Mouse (Mus musculus): ENCODE measurements around the gene Tada1. TPM values are rescaled to one million over a fixed set of nuclear protein-coding genes. Genes with fewer than 3 reads are reported as not detected.

Gene Tada1
- polyA plus RNA-seq, 1 experiment from 2014 or later = 64.6 TPM

GRCm38 (mm10) chr1:166360896-166361295 is 18.0 kb upstream of the Tada1 start:
- Histone ChIP-seq H3K4me1 (no peaks in the 10 kb centered on the region), H3K9me3 (no peaks in the 10 kb centered on the region), H3K36me3 (replicated peaks) (no peaks in the 10 kb centered on the region), H3K4me3 (no peak overlapping the region), H3K27ac (replicated peaks) (no peak overlapping the region), H3K27me3 (replicated peaks; ENCODE audit: low read depth, poor library complexity, severe bottlenecking) (no peaks in the 10 kb centered on the region)
- DNase-seq (ENCODE audit: low spot score) = no peak
- 78% methylated on average over 5 of the region's 5 CpGs for WGBS

DNA sequence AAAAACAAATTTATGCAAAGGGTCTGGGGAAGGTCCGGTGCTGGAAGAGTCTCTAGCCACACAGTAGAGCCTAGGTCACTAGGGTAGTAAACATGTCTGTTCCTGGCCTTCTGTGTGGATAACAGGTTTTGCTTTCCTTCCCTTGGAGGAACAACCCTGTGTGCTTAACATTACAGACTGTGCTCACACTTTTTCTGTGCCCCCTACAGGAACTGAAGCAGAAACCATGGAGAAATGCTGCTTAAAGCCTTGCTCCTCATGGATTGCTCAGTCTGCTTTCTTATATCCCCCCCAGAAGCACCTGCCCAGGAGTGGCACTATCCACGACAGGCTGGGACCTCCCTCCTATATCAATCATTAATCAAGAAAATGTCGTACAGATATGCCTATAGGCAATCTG is 17.1 kb upstream of the Tada1 start:
- H3K9me3 ChIP-seq = no peaks in the 10 kb centered on the region
- no peaks in the 10 kb centered on the region for H3K4me1 ChIP-seq
- DNase-seq (ENCODE audit: low spot score) = no peak
- 81% methylated on average over 3 of the region's 3 CpGs for WGBS
- no peak overlapping the region for H3K4me3 ChIP-seq
- no peak overlapping the region for H3K27ac ChIP-seq (replicated peaks)
- H3K27me3 ChIP-seq (replicated peaks; ENCODE audit: low read depth, poor library complexity, severe bottlenecking) = no peaks in the 10 kb centered on the region
- H3K36me3 ChIP-seq (replicated peaks) = no peaks in the 10 kb centered on the region

GRCm38 (mm10) chr1:166362659-166363058 is 16.2 kb upstream of the Tada1 start:
- no peak for DNase-seq (ENCODE audit: low spot score)
- H3K4me1 ChIP-seq = no peaks in the 10 kb centered on the region
- no peaks in the 10 kb centered on the region for H3K36me3 ChIP-seq (replicated peaks)
- no peak overlapping the region for H3K4me3 ChIP-seq
- H3K27me3 ChIP-seq (replicated peaks; ENCODE audit: low read depth, poor library complexity, severe bottlenecking) = no peaks in the 10 kb centered on the region
- no peaks in the 10 kb centered on the region for H3K9me3 ChIP-seq
- WGBS = 82% methylated on average over 3 of the region's 3 CpGs
- no peak overlapping the region for H3K27ac ChIP-seq (replicated peaks)

- Histone ChIP-seq H3K4me1 (no peaks in the 10 kb centered on the region), H3K27ac (replicated peaks) (no peak overlapping the region), H3K4me3 (no peak overlapping the region), H3K27me3 (replicated peaks; ENCODE audit: low read depth, poor library complexity, severe bottlenecking) (no peaks in the 10 kb centered on the region), H3K9me3 (no peaks in the 10 kb centered on the region), H3K36me3 (replicated peaks) (no peaks in the 10 kb centered on the region)
- DNase-seq (ENCODE audit: low spot score) = no peak
Observed at GRCm38 (mm10) chr1:166363122-166363521, 15.8 kb upstream of the Tada1 start.

- H3K4me3 ChIP-seq = no peak overlapping the region
- no peak for DNase-seq (ENCODE audit: low spot score)
- no peak overlapping the region for H3K27ac ChIP-seq (replicated peaks)
- H3K4me1 ChIP-seq = peaks cover 23% of the 10 kb centered on the region
- H3K36me3 ChIP-seq (replicated peaks) = peaks cover 8% of the 10 kb centered on the region
- H3K9me3 ChIP-seq = no peaks in the 10 kb centered on the region
- WGBS = 76% methylated on average over 6 of the region's 6 CpGs
- no peaks in the 10 kb centered on the region for H3K27me3 ChIP-seq (replicated peaks; ENCODE audit: low read depth, poor library complexity, severe bottlenecking)
Observed at GRCm38 (mm10) chr1:166377171-166377570, 1.7 kb upstream of the Tada1 start.

GRCm38 (mm10) chr1:166378431-166379012 is 375 bp upstream of the Tada1 start:
- peak overlapping the region; percentile 97 for H3K27ac ChIP-seq (replicated peaks)
- no peak for DNase-seq (ENCODE audit: low spot score)
- H3K27me3 ChIP-seq (replicated peaks; ENCODE audit: low read depth, poor library complexity, severe bottlenecking) = no peaks in the 10 kb centered on the region
- peaks cover 23% of the 10 kb centered on the region for H3K4me1 ChIP-seq
- no peaks in the 10 kb centered on the region for H3K9me3 ChIP-seq
- H3K4me3 ChIP-seq = peak overlapping the region; percentile 97
- WGBS = 7% methylated on average over 21 of the region's 21 CpGs
- H3K36me3 ChIP-seq (replicated peaks) = peaks cover 21% of the 10 kb centered on the region

- Histone ChIP-seq H3K9me3 (no peaks in the 10 kb centered on the region), H3K27me3 (replicated peaks; ENCODE audit: low read depth, poor library complexity, severe bottlenecking) (no peaks in the 10 kb centered on the region), H3K36me3 (replicated peaks) (peaks cover 33% of the 10 kb centered on the region), H3K4me1 (peaks cover 23% of the 10 kb centered on the region), H3K27ac (replicated peaks) (peak overlapping the region; percentile 97), H3K4me3 (peak overlapping the region; percentile 97)
- peak; percentile 80 for DNase-seq (ENCODE audit: low spot score)
- under 1% methylated on average over 41 of the region's 41 CpGs for WGBS
Observed at GRCm38 (mm10) chr1:166379630-166380231, 834 bp downstream of the Tada1 start.

- Histone ChIP-seq H3K36me3 (replicated peaks) (peaks cover 49% of the 10 kb centered on the region), H3K4me3 (no peak overlapping the region), H3K4me1 (peaks cover 23% of the 10 kb centered on the region), H3K9me3 (no peaks in the 10 kb centered on the region), H3K27me3 (replicated peaks; ENCODE audit: low read depth, poor library complexity, severe bottlenecking) (no peaks in the 10 kb centered on the region), H3K27ac (replicated peaks) (no peak overlapping the region)
- 90% methylated on average over 10 of the region's 10 CpGs for WGBS
- DNase-seq (ENCODE audit: low spot score) = no peak
Observed at GRCm38 (mm10) chr1:166381336-166381735, 2.4 kb downstream of the Tada1 start.

DNA sequence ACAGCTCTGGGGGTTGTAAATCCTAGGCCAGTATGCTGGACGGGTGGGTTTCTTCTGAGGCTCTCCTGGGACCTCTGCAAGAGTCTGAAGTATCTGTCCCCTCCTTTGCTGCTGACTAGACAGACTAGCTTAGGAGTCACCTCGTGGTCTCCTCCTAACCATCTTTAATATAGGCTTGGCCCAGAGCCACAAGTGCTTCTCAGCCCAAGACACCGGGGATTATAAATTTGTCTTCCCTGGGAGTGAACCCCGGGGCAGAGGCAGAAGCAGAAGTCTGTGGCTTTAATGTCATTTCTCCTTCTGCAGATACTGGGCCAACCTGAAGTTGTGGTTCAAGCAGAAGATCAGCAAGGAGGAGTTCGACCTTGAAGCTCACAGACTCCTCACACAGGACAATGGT is 2.9 kb downstream of the Tada1 start:
- WGBS = 87% methylated on average over 5 of the region's 5 CpGs
- H3K27me3 ChIP-seq (replicated peaks; ENCODE audit: low read depth, poor library complexity, severe bottlenecking) = no peaks in the 10 kb centered on the region
- peaks cover 23% of the 10 kb centered on the region for H3K4me1 ChIP-seq
- peaks cover 54% of the 10 kb centered on the region for H3K36me3 ChIP-seq (replicated peaks)
- no peaks in the 10 kb centered on the region for H3K9me3 ChIP-seq
- no peak overlapping the region for H3K4me3 ChIP-seq
- DNase-seq (ENCODE audit: low spot score) = no peak
- no peak overlapping the region for H3K27ac ChIP-seq (replicated peaks)

DNA sequence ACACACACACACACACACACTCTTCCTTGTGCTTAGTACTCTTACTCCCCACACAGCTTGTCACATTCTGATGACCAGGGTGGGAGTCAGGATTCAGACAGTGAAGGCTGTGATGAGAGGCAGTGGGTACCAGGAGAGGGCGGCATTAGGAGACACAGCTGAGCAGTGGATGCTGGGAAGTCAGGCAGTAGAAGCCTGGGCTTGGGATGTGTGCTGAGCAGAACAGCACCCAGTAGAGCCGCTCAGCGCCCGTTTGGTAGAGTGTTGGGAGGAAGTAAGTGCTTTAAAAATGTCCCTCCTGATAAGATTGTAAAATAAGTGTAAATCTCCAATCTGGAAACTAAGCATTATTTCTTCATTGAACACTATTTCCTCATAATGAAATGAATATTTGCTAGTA is 3.7 kb downstream of the Tada1 start:
- Histone ChIP-seq H3K9me3 (no peaks in the 10 kb centered on the region), H3K4me3 (no peak overlapping the region), H3K36me3 (replicated peaks) (peaks cover 62% of the 10 kb centered on the region), H3K4me1 (peaks cover 23% of the 10 kb centered on the region), H3K27ac (replicated peaks) (no peak overlapping the region), H3K27me3 (replicated peaks; ENCODE audit: low read depth, poor library complexity, severe bottlenecking) (no peaks in the 10 kb centered on the region)
- no peak for DNase-seq (ENCODE audit: low spot score)
- 93% methylated on average over 4 of the region's 4 CpGs for WGBS

DNA sequence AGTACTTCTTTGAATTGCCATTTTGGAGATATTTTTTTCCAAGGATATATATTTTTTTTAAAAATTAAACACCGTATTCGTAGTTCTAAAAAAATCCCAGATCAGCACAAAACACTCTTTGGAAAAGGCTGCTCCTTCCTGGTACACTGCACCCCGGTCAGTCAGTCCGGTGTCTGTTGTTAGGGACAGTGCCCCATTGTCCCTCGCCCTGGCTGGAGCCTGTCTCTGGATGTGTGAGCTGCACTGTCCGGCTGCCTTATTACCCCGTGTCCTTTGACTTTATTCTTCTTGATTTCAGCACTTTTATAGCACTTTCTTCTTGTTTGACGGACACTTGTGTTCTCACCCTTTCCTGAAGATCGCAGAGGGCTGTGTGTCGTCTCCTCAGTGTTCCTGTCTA is 5.7 kb downstream of the Tada1 start:
- 88% methylated on average over 10 of the region's 10 CpGs for WGBS
- H3K36me3 ChIP-seq (replicated peaks) = peaks cover 82% of the 10 kb centered on the region
- no peak for DNase-seq (ENCODE audit: low spot score)

GRCm38 (mm10) chr1:166385431-166385830 is 6.5 kb downstream of the Tada1 start:
- peaks cover 90% of the 10 kb centered on the region for H3K36me3 ChIP-seq (replicated peaks)
- WGBS = 91% methylated on average over 5 of the region's 5 CpGs
- H3K4me1 ChIP-seq = peaks cover 14% of the 10 kb centered on the region
- H3K4me3 ChIP-seq = no peak overlapping the region
- no peaks in the 10 kb centered on the region for H3K27me3 ChIP-seq (replicated peaks; ENCODE audit: low read depth, poor library complexity, severe bottlenecking)
- H3K9me3 ChIP-seq = no peaks in the 10 kb centered on the region
- DNase-seq (ENCODE audit: low spot score) = no peak
- H3K27ac ChIP-seq (replicated peaks) = no peak overlapping the region

More for the DNA sequence above, 5.7 kb downstream of the Tada1 start:
- Histone ChIP-seq H3K27ac (replicated peaks) (no peak overlapping the region), H3K4me3 (no peak overlapping the region), H3K9me3 (no peaks in the 10 kb centered on the region), H3K27me3 (replicated peaks; ENCODE audit: low read depth, poor library complexity, severe bottlenecking) (no peaks in the 10 kb centered on the region), H3K4me1 (peaks cover 19% of the 10 kb centered on the region)

DNA sequence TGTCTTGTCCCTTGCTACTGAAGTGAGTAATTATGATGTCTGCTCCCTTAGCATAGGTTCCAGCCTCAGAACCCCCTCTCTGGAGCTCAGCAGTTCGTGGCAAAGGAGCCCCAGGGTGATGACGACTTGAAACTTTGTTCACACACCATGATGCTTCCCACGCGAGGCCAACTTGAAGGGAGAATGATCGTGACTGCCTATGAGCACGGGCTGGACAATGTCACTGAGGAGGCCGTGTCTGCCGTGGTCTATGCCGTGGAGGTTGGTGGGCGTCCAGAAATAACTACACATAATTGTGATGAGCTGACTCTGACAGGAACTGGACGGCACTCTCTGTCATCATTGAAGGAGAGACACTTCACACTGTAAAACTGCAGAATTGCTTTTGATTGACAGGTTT is 9.6 kb downstream of the Tada1 start:
- Histone ChIP-seq H3K9me3 (no peaks in the 10 kb centered on the region), H3K27me3 (replicated peaks; ENCODE audit: low read depth, poor library complexity, severe bottlenecking) (no peaks in the 10 kb centered on the region), H3K4me1 (no peaks in the 10 kb centered on the region), H3K27ac (replicated peaks) (no peak overlapping the region), H3K36me3 (replicated peaks) (peaks cover 100% of the 10 kb centered on the region), H3K4me3 (no peak overlapping the region)
- WGBS = 95% methylated on average over 11 of the region's 11 CpGs
- DNase-seq (ENCODE audit: low spot score) = no peak

All from embryonic facial prominence, embryonic 10.5 days (tissue).